ENCODE assay signal across 7 mouse cellular contexts in the genomic region with DNA sequence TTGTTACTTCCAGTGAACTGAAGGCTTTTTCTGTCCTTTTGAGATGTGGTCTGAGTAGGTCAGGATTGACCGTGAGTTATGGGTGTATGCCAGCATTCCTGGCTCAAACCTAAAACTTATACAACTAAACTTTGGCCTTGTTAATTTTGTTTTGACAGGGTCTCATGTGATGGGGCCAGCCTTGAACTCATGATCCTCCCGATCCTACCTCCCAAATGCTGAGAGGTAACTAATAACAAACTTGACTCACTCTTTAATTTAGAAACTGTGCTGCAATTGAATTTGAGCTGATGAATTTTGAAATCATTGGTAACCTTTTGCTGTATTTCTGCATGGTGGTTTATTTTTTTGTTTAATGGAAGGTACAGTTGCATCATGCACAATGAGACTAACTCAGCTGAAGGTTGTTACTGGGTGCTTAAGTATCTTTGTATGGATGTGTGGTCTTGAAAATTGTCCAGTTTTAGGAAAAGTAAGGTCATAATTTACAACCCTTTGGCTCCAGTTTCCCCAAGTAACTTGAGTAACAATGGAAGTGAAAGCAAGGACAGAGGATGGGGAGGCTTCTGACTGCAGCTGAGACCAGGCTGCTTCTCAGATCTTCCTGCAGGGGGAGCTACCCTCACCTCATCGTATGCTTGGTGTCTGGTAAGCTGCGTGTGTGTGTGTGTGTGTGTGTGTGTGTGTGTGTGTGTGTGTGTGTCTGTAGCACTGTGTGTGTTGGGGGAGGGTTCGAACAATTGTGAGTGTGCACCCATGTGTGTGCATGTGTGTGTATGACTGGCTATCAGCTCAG.
DNase-seq lines count a peak whose midpoint lies in the region; ATAC-seq lines count a peak whose summit lies in the region.

No protein-coding gene starts in this region.

- H3K4me1 ChIP-seq in midbrain, embryonic 14.5 days (ENCODE audit: control insufficient read depth, insufficient read depth, low read length), result no peaks in the 10 kb centered on the region
- H3K4me1 ChIP-seq in midbrain, embryonic 13.5 days (replicated peaks), result peaks cover 11% of the 10 kb centered on the region

- no peak overlapping the region for H3K4me2 ChIP-seq in midbrain, embryonic 14.5 days (ENCODE audit: low read length)
- H3K4me2 ChIP-seq in midbrain, embryonic 13.5 days (replicated peaks), result no peak overlapping the region

- no peak overlapping the region for H3K4me3 ChIP-seq in midbrain, embryonic 14.5 days (replicated peaks; ENCODE audit: low read depth, low read length)
- no peak overlapping the region for H3K4me3 ChIP-seq in midbrain, embryonic 13.5 days (replicated peaks)

- no peaks in the 10 kb centered on the region for H3K9me3 ChIP-seq in midbrain, embryonic 14.5 days (ENCODE audit: control insufficient read depth, low read length)
- no peaks in the 10 kb centered on the region for H3K9me3 ChIP-seq in midbrain, embryonic 13.5 days

- no peak for ATAC-seq in midbrain, embryonic 14.5 days (ENCODE audit: low FRiP score, low TSS enrichment)
- no peak for ATAC-seq in midbrain, embryonic 13.5 days
- ATAC-seq in neutrophil, adult 5-6 weeks (ENCODE audit: extremely low read depth, insufficient number of reproducible peaks, low FRiP score, poor library complexity, severe bottlenecking), result peak; percentile 78

- 83% methylated on average over 5 of the region's 5 CpGs for whole genome bisulfite sequencing in midbrain, embryonic 14.5 days
- WGBS in midbrain, embryonic 13.5 days, result 81% methylated on average over 5 of the region's 5 CpGs

- H3K27me3 ChIP-seq in midbrain, embryonic 14.5 days (ENCODE audit: control insufficient read depth, insufficient read depth, low read length), result no peaks in the 10 kb centered on the region
- H3K27me3 ChIP-seq in midbrain, embryonic 13.5 days, result no peaks in the 10 kb centered on the region

- DNase-seq in midbrain, embryonic 14.5 days, result peak; percentile 12
- DNase-seq in adrenal gland, postnatal 14 days, result peak; percentile 70
- peak; percentile 23 for DNase-seq in kidney, postnatal 14 days
- no peak for DNase-seq in layer of hippocampus, adult 18-20 months (ENCODE audit: low spot score in 2 of 2)
- no peak for DNase-seq in gastrocnemius, postnatal 36 days

- H3K9ac ChIP-seq in midbrain, embryonic 14.5 days (replicated peaks; ENCODE audit: low read length), result no peak overlapping the region
- H3K9ac ChIP-seq in midbrain, embryonic 13.5 days (replicated peaks), result no peak overlapping the region

- no peak overlapping the region for H3K27ac ChIP-seq in midbrain, embryonic 14.5 days (replicated peaks; ENCODE audit: low read depth, low read length)
- no peak overlapping the region for H3K27ac ChIP-seq in midbrain, embryonic 13.5 days

- no peaks in the 10 kb centered on the region for H3K36me3 ChIP-seq in midbrain, embryonic 14.5 days (ENCODE audit: control insufficient read depth, insufficient read depth, low read length)
- no peaks in the 10 kb centered on the region for H3K36me3 ChIP-seq in midbrain, embryonic 13.5 days

- intact Hi-C loops in gastrocnemius, postnatal 36 days (cut with DNase I), result no loop called here

Comparison
In these comparisons a context has a peak if more than half of its experiments do, and no peak if none do; other contexts are left out.
1. DNase-seq: peak in midbrain, embryonic 14.5 days (single experiment), adrenal gland, postnatal 14 days (single experiment) and kidney, postnatal 14 days (single experiment); none in layer of hippocampus, adult 18-20 months (0 of 2) and gastrocnemius, postnatal 36 days (0 of 2).